Mouse (Mus musculus) MEL (cell line): ENCODE data around the gene Ndufs8.
A peak's percentile ranks its signal among the peaks of the same experiment; 100 is the strongest.

Source experiments
- CTCF ChIP-seq, 3 experiments: IDR thresholded peaks in 2 of 3; conservative IDR thresholded peaks in 1 of 3; 2 replicates each; pipeline ENCODE4 v1.5.1; 2011 to 2012; ENCODE audit warnings: low read length in 3 of 3, low read depth in 2 of 3, mild to moderate bottlenecking in 2 of 3, improper control_type of control experiment in 1 of 3, inconsistent platforms in 1 of 3, mixed read lengths in 1 of 3, moderate library complexity in 1 of 3; ENCODE audit not compliant: control insufficient read depth in 1 of 3, insufficient read depth in 1 of 3, poor library complexity in 1 of 3, severe bottlenecking in 1 of 3
- EP300 ChIP-seq, 2 experiments: IDR thresholded peaks; 2 replicates each; pipeline ENCODE4 v1.6.1; 2011; ENCODE audit warnings: improper control_type of control experiment in 2 of 2, low read length in 2 of 2, low read depth in 1 of 2, mild to moderate bottlenecking in 1 of 2
- GABPA ChIP-seq: IDR thresholded peaks from 2 replicates; pipeline ENCODE4 v1.6.1; 2012; ENCODE audit warnings: low read depth, mild to moderate bottlenecking, inconsistent platforms, low read length, improper control_type of control experiment, moderate library complexity
- MAFK ChIP-seq: IDR thresholded peaks from 2 replicates; pipeline ENCODE4 v1.6.1; 2011; ENCODE audit warnings: low read depth, mild to moderate bottlenecking, low read length, improper control_type of control experiment, borderline replicate concordance
- MYB ChIP-seq: IDR thresholded peaks from 2 replicates; pipeline ENCODE4 v1.6.1; 2011; ENCODE audit warnings: mild to moderate bottlenecking, low read depth, low read length, improper control_type of control experiment
- NRF1 ChIP-seq: IDR thresholded peaks from 2 replicates; pipeline ENCODE4 v1.6.1; 2014; ENCODE audit warnings: low read depth, mild to moderate bottlenecking, inconsistent platforms, low read length, improper control_type of control experiment, moderate library complexity; ENCODE audit not compliant: poor library complexity, insufficient read depth, severe bottlenecking
- POLR2A ChIP-seq, 2 experiments: IDR thresholded peaks; 2 replicates each; pipeline ENCODE4 v1.6.1; 2011 to 2012; ENCODE audit warnings: low read length in 2 of 2, mild to moderate bottlenecking in 2 of 2, control low read depth in 1 of 2, improper control_type of control experiment in 1 of 2, low read depth in 1 of 2, moderate library complexity in 1 of 2; ENCODE audit not compliant: control insufficient read depth in 1 of 2, insufficient read depth in 1 of 2, poor library complexity in 1 of 2
- RAD21 ChIP-seq: IDR thresholded peaks from 2 replicates; pipeline ENCODE4 v1.6.1; 2011; ENCODE audit warnings: mild to moderate bottlenecking, low read depth, low read length, improper control_type of control experiment
- TCF12 ChIP-seq: IDR thresholded peaks from 2 replicates; pipeline ENCODE4 v1.6.1; 2014; ENCODE audit warnings: low read depth, mild to moderate bottlenecking, inconsistent platforms, low read length, improper control_type of control experiment, moderate library complexity

GRCm38 (mm10) chr19:3906795-3907786 is 5.5 kb downstream of the Ndufs8 start, which contains the start of gene Tcirg1:
- TF ChIP-seq CTCF (IDR thresholded peaks at IDR 0.05 in 2 of 3, conservative IDR thresholded peaks at IDR 0.05 in 1 of 3; ENCODE audit: control insufficient read depth in 1 of 3, insufficient read depth in 1 of 3, low read depth in 2 of 3, low read length in 3 of 3, poor library complexity in 1 of 3, severe bottlenecking in 1 of 3) (no peak), NRF1 (no peak), MAFK (no peak), MYB (no peak), TCF12 (no peak), POLR2A (IDR thresholded peaks at IDR 0.05; ENCODE audit: control insufficient read depth in 1 of 2, insufficient read depth in 1 of 2, low read depth in 1 of 2, low read length in 2 of 2, poor library complexity in 1 of 2) (peak; percentile 21 to 57; a peak in 1 of 4 replicates), EP300 (IDR thresholded peaks at IDR 0.05; ENCODE audit: low read depth in 1 of 2, low read length in 2 of 2) (no peak), GABPA (no peak), RAD21 (no peak)
